Mouse (Mus musculus) stomach, postnatal 0 days (tissue): Measurements from ENCODE around the gene Gls2. TPM values are rescaled to one million over a fixed set of nuclear protein-coding genes. Genes with fewer than 3 reads are reported as not detected.

Experiments used
- ATAC-seq: fragments of 200-750 bp; cut with Nextera tagmentation; 2 replicates; pipeline ENCODE4 v1.8.0; 2017; ENCODE audit not compliant: low FRiP score, low TSS enrichment
- DNase-seq: peaks from one replicate; pipeline ENCODE4 v3.0.0-alpha.2; 2016; ENCODE audit warnings: low spot score
- H3K27ac ChIP-seq: fragments of 300-500 bp; sonication (generic); replicated peaks from 2 replicates; pipeline ENCODE4 v1.5.1; 2014; ENCODE audit warnings: mild to moderate bottlenecking, control low read depth
- H3K27me3 ChIP-seq: fragments of 300-500 bp; sonication (generic); 2 replicates; pipeline ENCODE4 v1.6.1; 2014; ENCODE audit warnings: low read length; ENCODE audit not compliant: control insufficient read depth, insufficient read depth
- H3K36me3 ChIP-seq: fragments of 300-500 bp; sonication (generic); 2 replicates; pipeline ENCODE4 v1.6.1; 2014; ENCODE audit warnings: low read length, mixed read lengths; ENCODE audit not compliant: control insufficient read depth, insufficient read depth
- H3K4me1 ChIP-seq: fragments of 300-500 bp; sonication (generic); replicated peaks from 2 replicates; pipeline ENCODE4 v1.6.1; 2014; ENCODE audit warnings: antibody characterized with exemption; ENCODE audit not compliant: control insufficient read depth, insufficient read depth
- H3K4me2 ChIP-seq: fragments of 300-500 bp; sonication (generic); replicated peaks from 2 replicates; pipeline ENCODE4 v1.6.1; 2014; ENCODE audit warnings: low read depth, mild to moderate bottlenecking, control low read depth, moderate library complexity
- H3K4me3 ChIP-seq: fragments of 300-500 bp; sonication (generic); 2 replicates; pipeline ENCODE4 v1.5.1; 2014; ENCODE audit warnings: low read depth, low read length, control low read depth
- H3K9ac ChIP-seq: fragments of 300-500 bp; sonication (generic); 2 replicates; pipeline ENCODE4 v1.6.1; 2014; ENCODE audit warnings: mild to moderate bottlenecking, low read length, control low read depth, mixed read lengths
- H3K9me3 ChIP-seq: fragments of 300-500 bp; sonication (generic); 2 replicates; pipeline ENCODE4 v1.6.1; 2016; ENCODE audit warnings: low read length; ENCODE audit not compliant: control insufficient read depth
- CTCF ChIP-seq: IDR thresholded peaks from 2 replicates; pipeline ENCODE4 v1.5.1; 2016; ENCODE audit warnings: antibody characterized with exemption, low read depth, mild to moderate bottlenecking, moderate library complexity
- EP300 ChIP-seq: optimal IDR thresholded peaks from 2 replicates; pipeline ENCODE3; 2016; ENCODE audit warnings: antibody characterized with exemption
- whole genome bisulfite sequencing: fragments of 180-500 bp; shearing (Covaris S2); extraction: QIAGEN DNeasy Blood & Tissue Kit; methylation state at CpG from one replicate; pipeline ENCODE4 v1.1.7; 2014; 5-methylcytosine and 5-hydroxymethylcytosine counted together
- polyA plus RNA-seq: library from polyadenylated mRNA; unstranded; fragments of >200 nt; fragmentation: Nextera tagmentation; extraction: Ambion mirVana; gene quantifications from 2 replicates; pipeline ENCODE4 v1.2.1, GENCODE M21; 2015

The Gls2 gene
- polyA plus RNA-seq, 1 experiment from 2014 or later = 0.53 TPM

DNA sequence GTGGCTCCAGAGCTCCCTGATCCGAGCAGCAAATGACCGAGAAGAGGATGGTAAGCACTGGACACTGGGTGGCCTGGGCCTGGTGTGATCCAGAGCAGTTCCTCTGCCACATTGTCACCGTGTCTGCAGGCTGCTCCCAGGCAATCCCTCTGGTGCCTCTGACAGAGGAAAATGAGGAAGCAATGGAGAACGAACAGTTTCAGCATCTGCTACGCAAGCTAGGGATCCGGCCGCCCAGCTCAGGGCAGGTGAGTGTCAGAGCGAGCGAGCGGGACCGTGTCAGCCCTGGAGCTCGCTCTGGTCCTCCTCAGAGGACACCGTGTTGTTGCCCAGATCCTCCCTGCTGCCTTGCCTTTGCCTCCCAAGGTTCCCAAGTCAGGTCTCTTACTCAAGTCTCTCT is 56.3 kb downstream of the Gls2 start:
- Histone ChIP-seq H3K9me3 (no peaks in the 10 kb centered on the region), H3K9ac (no peak overlapping the region), H3K4me2 (no peak overlapping the region), H3K36me3 (peaks cover 19% of the 10 kb centered on the region), H3K4me3 (no peak overlapping the region), H3K27me3 (no peaks in the 10 kb centered on the region), H3K27ac (no peak overlapping the region), H3K4me1 (no peaks in the 10 kb centered on the region)
- TF ChIP-seq EP300 = no peak
- TF ChIP-seq CTCF = no peak
- ATAC-seq (no peak), DNase-seq (no peak)
- 98% methylated on average over 13 of the region's 13 CpGs for WGBS

GRCm38 (mm10) chr10:128253677-128254255 is 59.5 kb downstream of the Gls2 start, which contains the start of gene Apon:
Apon (plus strand) TSS chr10:128254096.
- no peak for ATAC-seq
- Histone ChIP-seq H3K27ac (no peak within 1 kb of the TSS), H3K4me1 (no peaks in the 10 kb centered on the region), H3K9me3 (no peaks in the 10 kb centered on the region), H3K4me3 (no peak within 1 kb of the TSS), H3K36me3 (peaks cover 19% of the 10 kb centered on the region), H3K9ac (no peak within 1 kb of the TSS), H3K27me3 (no peaks in the 10 kb centered on the region), H3K4me2 (no peak within 1 kb of the TSS)
- DNase-seq = no peak
- TF ChIP-seq CTCF (no peak), EP300 (no peak)
- WGBS = 67% methylated on average over 4 of the region's 4 CpGs

DNA sequence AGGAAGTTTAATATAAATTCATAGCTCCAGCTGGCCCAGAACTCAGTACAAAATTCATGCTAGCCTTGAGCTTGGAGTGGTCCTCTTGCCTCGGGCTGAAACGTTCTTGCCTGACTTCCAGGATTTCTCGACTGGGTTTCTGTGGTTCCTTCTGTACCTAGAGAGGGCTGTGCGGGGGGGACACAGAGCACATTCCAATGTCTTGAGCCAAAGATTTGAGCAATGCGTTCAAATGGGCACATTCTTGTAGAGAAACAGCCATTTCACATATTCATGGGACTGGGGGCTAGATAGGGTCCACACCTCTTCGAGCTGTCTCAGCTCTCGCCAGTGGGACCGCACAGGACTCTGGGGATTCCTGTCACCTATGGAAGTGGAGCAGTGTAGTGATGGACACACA is 61.7 kb downstream of the Gls2 start:
- H3K4me3 ChIP-seq = no peak overlapping the region
- WGBS = 85% methylated on average over 8 of the region's 8 CpGs
- no peak overlapping the region for H3K27ac ChIP-seq
- no peak for TF ChIP-seq EP300
- TF ChIP-seq CTCF = no peak
- no peak overlapping the region for H3K4me2 ChIP-seq
- no peak for ATAC-seq
- no peaks in the 10 kb centered on the region for H3K27me3 ChIP-seq
- H3K9ac ChIP-seq = no peak overlapping the region
- H3K4me1 ChIP-seq = no peaks in the 10 kb centered on the region
- no peak for DNase-seq
- H3K9me3 ChIP-seq = no peaks in the 10 kb centered on the region
- peaks cover 6% of the 10 kb centered on the region for H3K36me3 ChIP-seq

DNA sequence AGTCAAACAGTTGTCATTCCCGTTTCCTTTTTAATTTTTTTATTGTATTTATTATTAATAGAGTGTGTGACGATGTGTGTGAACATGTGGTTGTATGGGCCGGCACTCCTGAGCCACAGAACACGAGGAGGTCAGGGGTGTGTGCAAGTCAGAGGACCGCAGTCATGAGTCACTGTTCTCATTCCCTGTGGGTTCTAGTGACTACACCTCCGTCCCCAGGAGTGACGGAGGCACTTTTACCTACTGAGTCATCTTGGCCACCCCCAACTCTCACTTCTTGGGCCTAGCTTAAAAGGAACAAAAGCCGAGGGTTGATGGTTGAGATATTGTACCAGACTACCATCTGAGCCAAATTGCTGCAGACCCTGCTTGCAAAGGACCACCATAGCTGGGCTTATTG is 62.1 kb downstream of the Gls2 start:
- H3K4me2 ChIP-seq = no peak overlapping the region
- H3K9me3 ChIP-seq = no peaks in the 10 kb centered on the region
- DNase-seq (no peak), ATAC-seq (peak; percentile 88)
- H3K36me3 ChIP-seq = peaks cover 6% of the 10 kb centered on the region
- H3K4me1 ChIP-seq = no peaks in the 10 kb centered on the region
- H3K4me3 ChIP-seq = no peak overlapping the region
- H3K9ac ChIP-seq = no peak overlapping the region
- no peaks in the 10 kb centered on the region for H3K27me3 ChIP-seq
- WGBS = 69% methylated on average over 8 of the region's 8 CpGs
- no peak for TF ChIP-seq CTCF
- H3K27ac ChIP-seq = no peak overlapping the region

GRCm38 (mm10) chr10:128258953-128259352 is 64.7 kb downstream of the Gls2 start:
- Histone ChIP-seq H3K4me1 (no peaks in the 10 kb centered on the region), H3K9me3 (no peaks in the 10 kb centered on the region), H3K27ac (no peak overlapping the region), H3K4me2 (no peak overlapping the region), H3K9ac (no peak overlapping the region), H3K4me3 (no peak overlapping the region), H3K27me3 (no peaks in the 10 kb centered on the region), H3K36me3 (no peaks in the 10 kb centered on the region)
- DNase-seq = no peak
- ATAC-seq = no peak
- TF ChIP-seq CTCF = no peak
- no peak for TF ChIP-seq EP300
- 55% methylated on average over 4 of the region's 4 CpGs for WGBS

Other genes with a start within 250 kb of the Gls2 start
- 5.0 and 5.7 TPM in 2 replicates for gene Hsd17b6, start 186.8 kb upstream of the Gls2 start, polyA plus RNA-seq
- 27.3 and 27.4 TPM in 2 replicates for gene Prim1, start 179.3 kb upstream of the Gls2 start, polyA plus RNA-seq
- 618 and 628 TPM in 2 replicates for gene Naca, start 158.9 kb upstream of the Gls2 start, polyA plus RNA-seq
- gene Ptges3, start 135.5 kb upstream of the Gls2 start, polyA plus RNA-seq = 297 and 316 TPM in 2 replicates
- 2,044 and 2,075 TPM in 2 replicates for gene Atp5b, start 111.2 kb upstream of the Gls2 start, polyA plus RNA-seq
- gene Baz2a, start 102.9 kb upstream of the Gls2 start, polyA plus RNA-seq = 5.5 and 7.9 TPM in 2 replicates
- gene Rbms2, start 14.2 kb upstream of the Gls2 start, polyA plus RNA-seq = 15.5 and 17.0 TPM in 2 replicates
- 25.6 and 26.1 TPM in 2 replicates for gene Spryd4, start 17.4 kb downstream of the Gls2 start, polyA plus RNA-seq
- not detected in 2 replicates for gene Mip, start 31.4 kb downstream of the Gls2 start, polyA plus RNA-seq
- gene Timeless, start 37.6 kb downstream of the Gls2 start, polyA plus RNA-seq = 8.9 and 10.5 TPM in 2 replicates
- gene Apon, start 59.6 kb downstream of the Gls2 start, polyA plus RNA-seq = 0.13 TPM in 1 of 2 replicates, not detected in the other
- gene Apof, start 74.2 kb downstream of the Gls2 start, polyA plus RNA-seq = 1.1 and 2.5 TPM in 2 replicates
- gene Stat2, start 76.1 kb downstream of the Gls2 start, polyA plus RNA-seq = 7.8 and 8.6 TPM in 2 replicates
- 0.33 and 0.35 TPM in 2 replicates for gene Il23a, start 104.3 kb downstream of the Gls2 start, polyA plus RNA-seq
- 12.6 and 14.1 TPM in 2 replicates for gene Pan2, start 108.9 kb downstream of the Gls2 start, polyA plus RNA-seq
- gene Cnpy2, start 128.0 kb downstream of the Gls2 start, polyA plus RNA-seq = 214 and 218 TPM in 2 replicates
- 152 and 158 TPM in 2 replicates for gene Cs, start 143.3 kb downstream of the Gls2 start, polyA plus RNA-seq
- 12.9 and 13.8 TPM in 2 replicates for gene Coq10a, start 174.5 kb downstream of the Gls2 start, polyA plus RNA-seq
- gene Ankrd52, start 182.7 kb downstream of the Gls2 start, polyA plus RNA-seq = 2.9 and 4.3 TPM in 2 replicates
- 0.75 and 0.76 TPM in 2 replicates for gene Slc39a5, start 206.8 kb downstream of the Gls2 start, polyA plus RNA-seq
- 53.5 and 54.4 TPM in 2 replicates for gene Nabp2, start 217.0 kb downstream of the Gls2 start, polyA plus RNA-seq
- 18.9 and 20.1 TPM in 2 replicates for gene Rnf41, start 217.2 kb downstream of the Gls2 start, polyA plus RNA-seq